Mouse (Mus musculus) E14TG2a.4 (cell line): ENCODE measurements at regions not wholly inside any gene's neighbourhood (a gene's known extent, or its start where the extent isn't known, plus 50 kb on each side); places are given as distances from the start of the nearest gene placed in this dataset.

ENCODE experiments used
- CTCF ChIP-seq: conservative IDR thresholded peaks from 2 replicates; pipeline ENCODE4 v1.5.1; 2014; ENCODE audit warnings: low read length
- NANOG ChIP-seq: IDR thresholded peaks from 2 replicates; pipeline ENCODE4 v1.6.1; 2014; ENCODE audit warnings: borderline replicate concordance, low read length, mixed read lengths
- POU5F1 ChIP-seq: IDR thresholded peaks from 2 replicates; pipeline ENCODE4 v1.6.1; 2014; ENCODE audit warnings: low read length, borderline replicate concordance

DNA sequence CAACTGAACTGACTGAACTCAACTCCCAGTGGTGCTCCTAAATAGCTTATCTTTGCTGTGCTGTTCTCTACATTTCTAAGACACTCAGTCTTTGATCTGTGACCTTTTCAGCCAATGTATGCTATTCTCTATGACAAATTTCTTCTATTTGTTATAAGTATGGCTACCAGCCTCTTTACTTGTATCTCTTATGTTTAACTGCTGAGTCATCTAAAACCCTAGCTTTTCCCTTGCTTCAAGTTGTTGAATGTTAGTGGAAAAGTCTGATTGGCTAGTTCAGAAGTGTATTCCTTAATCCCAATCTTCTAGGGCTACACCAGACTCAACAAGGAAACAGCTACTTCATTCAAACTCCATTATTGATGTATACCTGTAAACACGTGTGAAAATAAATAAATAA, 201.0 kb downstream of the Car8 start:
- TF ChIP-seq CTCF (no peak), POU5F1 (no peak), NANOG (no peak)
